Mouse (Mus musculus) G1E (cell line): ENCODE measurements around the gene Rapgef2. TPM values are rescaled to one million over a fixed set of nuclear protein-coding genes. Genes with fewer than 3 reads are reported as not detected.

ENCODE experiments used
- ATAC-seq: 2 replicates; pipeline ENCODE4 v1.8.0; 2016; ENCODE audit warnings: mild to moderate bottlenecking; ENCODE audit not compliant: insufficient number of reproducible peaks, poor library complexity, low FRiP score, severe bottlenecking; ENCODE audit errors: extremely low read depth
- DNase-seq: peaks from one replicate; pipeline ENCODE4 v3.0.0; 2012; ENCODE audit warnings: low spot score
- H3K27me3 ChIP-seq: 2 replicates; pipeline ENCODE4 v1.6.1; 2012; ENCODE audit warnings: mild to moderate bottlenecking, low read length, inconsistent platforms; ENCODE audit not compliant: insufficient read depth
- H3K36me3 ChIP-seq: replicated peaks from 2 replicates; pipeline ENCODE3; 2012; ENCODE audit warnings: mild to moderate bottlenecking, inconsistent platforms
- H3K4me1 ChIP-seq: 2 replicates; pipeline ENCODE4 v1.6.1; 2012; ENCODE audit warnings: low read depth, low read length, inconsistent platforms, mixed read lengths; ENCODE audit not compliant: insufficient read depth
- H3K4me3 ChIP-seq: 2 replicates; pipeline ENCODE4 v1.5.1; 2012; ENCODE audit warnings: low read depth, mild to moderate bottlenecking, inconsistent platforms, low read length, moderate library complexity, mixed read lengths
- H3K9me3 ChIP-seq: replicated peaks from 2 replicates; pipeline ENCODE4 v1.6.1; 2012; ENCODE audit warnings: inconsistent platforms
- CTCF ChIP-seq: IDR thresholded peaks from 2 replicates; pipeline ENCODE4 v1.5.1; 2012; ENCODE audit warnings: low read depth, low read length, inconsistent platforms, mixed read lengths
- GATA1 ChIP-seq: IDR thresholded peaks from 2 replicates; pipeline ENCODE4 v1.6.1; 2012; ENCODE audit warnings: borderline replicate concordance, low read length, inconsistent platforms, mixed read lengths
- GATA2 ChIP-seq: IDR thresholded peaks from 2 replicates; pipeline ENCODE4 v1.6.1; 2012; ENCODE audit warnings: low read depth, low read length, inconsistent platforms, borderline replicate concordance
- POLR2AphosphoS5 ChIP-seq: IDR thresholded peaks from 2 replicates; pipeline ENCODE4 v1.6.1; 2012; ENCODE audit warnings: low read depth, low read length, inconsistent platforms; ENCODE audit not compliant: insufficient replicate concordance
- TAL1 ChIP-seq: conservative IDR thresholded peaks from 2 replicates; pipeline ENCODE4 v1.6.1; 2012; ENCODE audit warnings: low read depth, low read length, inconsistent platforms, mixed read lengths
- polyA plus RNA-seq: library from polyadenylated mRNA; stranded (reverse); fragments of >175 nt; gene quantifications from 2 replicates; pipeline ENCODE4 v1.2.3, GENCODE M21; 2012
- total RNA-seq, 2 experiments: library from RNA; stranded (forward) in 1 of 2; stranded (reverse) in 1 of 2; fragments of 200-1000 nt in 1 of 2; fragments of >200 nt in 1 of 2; fragmentation: Nextera tagmentation in 1 of 2; gene quantifications; 2 replicates each; pipeline ENCODE4 v1.2.3; 2014 to 2017

Rapgef2 gene
- total and polyA plus RNA-seq, 3 experiments, result 2.9 to 22.1 (median 18.7) TPM

DNA sequence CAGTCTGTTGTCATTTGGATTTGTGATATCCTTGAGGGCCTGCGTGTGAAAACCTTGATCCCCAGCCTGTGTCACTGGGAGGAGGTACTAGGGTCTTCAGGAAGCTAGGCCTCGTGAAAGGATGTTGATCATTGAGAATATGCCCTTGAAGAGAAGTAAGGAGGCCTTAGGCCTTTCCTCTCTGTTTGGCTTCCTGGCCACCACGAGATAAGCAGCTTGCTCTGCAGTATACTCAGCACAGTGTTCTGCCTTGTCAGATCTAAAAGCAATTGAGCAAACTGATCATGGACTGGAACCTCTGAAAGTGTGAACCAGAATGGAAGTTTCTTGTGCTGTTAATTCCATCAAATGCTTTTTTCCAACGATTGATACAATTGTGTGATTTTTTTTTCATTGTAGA lies 255.5 kb downstream of the Rapgef2 start:
- H3K36me3 ChIP-seq, result no peaks in the 10 kb centered on the region
- peaks cover 40% of the 10 kb centered on the region for H3K4me1 ChIP-seq
- no peak for TF ChIP-seq GATA2
- TF ChIP-seq GATA1, result no peak
- no peak for TF ChIP-seq TAL1
- TF ChIP-seq POLR2AphosphoS5, result no peak
- TF ChIP-seq CTCF, result no peak
- ATAC-seq (0 out of 2 replicates have a peak, but pooled peaks have one; percentile 2), DNase-seq (no peak)
- no peak overlapping the region for H3K4me3 ChIP-seq
- H3K27me3 ChIP-seq, result no peaks in the 10 kb centered on the region
- peaks cover 11% of the 10 kb centered on the region for H3K9me3 ChIP-seq

DNA sequence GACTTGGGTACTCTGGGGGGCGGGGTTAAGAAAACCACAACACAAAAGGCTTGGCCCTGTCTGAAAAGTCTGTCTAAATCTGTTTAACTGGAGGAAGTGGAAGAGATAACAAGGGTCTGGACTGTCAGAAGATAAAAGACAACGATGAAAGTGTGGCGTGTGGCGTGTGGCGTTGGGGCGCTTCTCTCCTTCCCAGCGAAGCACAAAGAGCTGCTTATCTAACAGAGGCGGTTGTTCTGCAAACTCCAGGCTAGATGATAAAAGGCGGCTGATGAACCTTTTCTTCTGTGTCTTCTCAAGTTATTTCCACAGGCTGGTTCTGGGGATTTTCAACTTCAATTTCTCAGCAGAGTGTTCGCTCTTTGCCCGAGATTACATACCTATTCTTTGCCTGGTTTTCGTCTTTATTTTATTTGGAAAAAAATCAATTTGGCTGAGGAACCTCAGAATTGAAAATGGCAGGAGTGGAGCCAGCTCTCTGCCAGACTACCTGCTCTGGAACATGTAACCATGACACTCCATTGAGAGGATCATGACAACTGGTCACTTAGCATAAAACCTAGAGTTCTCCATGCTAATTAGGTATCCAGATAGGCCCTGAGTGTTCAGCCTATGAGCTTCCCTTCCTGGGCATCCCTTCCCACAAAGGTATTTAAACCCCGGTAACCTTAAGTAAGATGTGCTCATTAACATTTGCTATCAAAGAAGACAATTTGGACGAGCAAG lies 258.0 kb downstream of the Rapgef2 start:
- Histone ChIP-seq H3K27me3 (peaks cover 3% of the 10 kb centered on the region; the same call in 1 of the 2 replicates), H3K4me1 (peaks cover 52% of the 10 kb centered on the region), H3K9me3 (peaks cover 9% of the 10 kb centered on the region), H3K36me3 (no peaks in the 10 kb centered on the region), H3K4me3 (peak overlapping the region; percentile 56; the same call in 1 of the 2 replicates)
- DNase-seq, result peak; percentile 35
- peak; percentile 95 for ATAC-seq
- TF ChIP-seq TAL1, result peak; percentile 76
- TF ChIP-seq POLR2AphosphoS5, result no peak

DNA sequence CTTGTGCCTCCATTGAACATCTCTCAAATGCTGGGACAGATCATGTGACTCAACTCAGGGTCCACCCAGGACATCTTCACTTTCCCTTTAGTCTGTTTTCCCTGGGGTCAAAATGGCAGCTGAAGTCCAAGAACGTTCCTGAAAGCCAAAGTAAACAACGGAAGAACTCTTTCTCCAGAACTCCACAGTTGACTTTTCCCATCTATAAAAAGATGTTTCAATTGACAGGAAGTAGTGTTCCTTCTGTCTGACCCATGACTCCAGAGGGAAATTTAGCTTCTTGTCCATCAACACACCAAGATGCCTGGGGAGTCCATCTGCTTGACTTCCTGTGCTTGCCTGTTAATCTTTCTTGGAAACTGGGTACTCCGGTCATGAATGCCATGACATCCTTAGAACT lies 260.3 kb downstream of the Rapgef2 start:
- no peak for DNase-seq
- H3K27me3 ChIP-seq, result peaks cover 3% of the 10 kb centered on the region; the same call in 1 of the 2 replicates
- H3K4me1 ChIP-seq, result peaks cover 63% of the 10 kb centered on the region

DNA sequence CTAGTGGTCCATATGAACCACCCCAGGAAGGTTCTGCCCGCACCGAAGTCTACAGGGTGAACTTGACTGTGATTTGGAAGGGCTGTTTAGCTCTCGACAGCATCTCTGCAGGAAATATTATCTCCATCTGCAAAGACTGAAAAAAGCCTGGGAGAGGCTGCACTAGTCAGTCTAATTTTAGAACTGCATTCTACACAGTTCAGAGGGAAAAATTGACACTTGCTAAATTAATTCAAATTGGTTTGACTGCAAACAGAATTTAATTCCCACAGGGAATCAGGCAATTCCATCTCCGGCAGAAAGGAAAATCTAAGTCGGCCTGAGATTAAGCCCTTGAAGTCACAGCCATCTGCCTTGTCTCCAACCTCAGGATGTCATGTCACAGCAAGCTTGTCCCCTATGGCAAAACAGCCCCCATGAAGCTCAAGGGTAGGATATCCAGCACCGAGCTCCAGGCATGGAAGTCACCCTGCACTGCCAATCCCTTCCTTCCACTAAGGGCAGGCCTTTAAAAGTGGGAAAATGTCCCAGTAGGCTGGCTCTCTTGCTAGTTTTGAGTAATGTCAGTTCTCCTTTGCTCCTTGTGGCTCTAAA lies 262.5 kb downstream of the Rapgef2 start:
- no peak for ATAC-seq
- Histone ChIP-seq H3K4me1 (peaks cover 46% of the 10 kb centered on the region), H3K27me3 (peaks cover 3% of the 10 kb centered on the region; the same call in 1 of the 2 replicates), H3K36me3 (no peaks in the 10 kb centered on the region), H3K9me3 (peaks cover under 1% of the 10 kb centered on the region), H3K4me3 (no peak overlapping the region)
- no peak for TF ChIP-seq GATA1
- no peak for TF ChIP-seq POLR2AphosphoS5
- no peak for TF ChIP-seq GATA2
- TF ChIP-seq CTCF, result no peak
- TF ChIP-seq TAL1, result no peak
- DNase-seq, result no peak

More for the DNA sequence above, 260.3 kb downstream of the Rapgef2 start:
- Histone ChIP-seq H3K4me3 (no peak overlapping the region), H3K36me3 (no peaks in the 10 kb centered on the region), H3K9me3 (peaks cover 3% of the 10 kb centered on the region; the same call in 1 of the 2 replicates)
- ATAC-seq, result no peak
- TF ChIP-seq GATA1, result no peak
- no peak for TF ChIP-seq POLR2AphosphoS5
- no peak for TF ChIP-seq GATA2
- TF ChIP-seq CTCF, result no peak
- no peak for TF ChIP-seq TAL1

GRCm38 (mm10) chr3:79022690-79023089 lies 263.6 kb downstream of the Rapgef2 start:
- Histone ChIP-seq H3K4me3 (no peak overlapping the region), H3K4me1 (peaks cover 48% of the 10 kb centered on the region)

DNA sequence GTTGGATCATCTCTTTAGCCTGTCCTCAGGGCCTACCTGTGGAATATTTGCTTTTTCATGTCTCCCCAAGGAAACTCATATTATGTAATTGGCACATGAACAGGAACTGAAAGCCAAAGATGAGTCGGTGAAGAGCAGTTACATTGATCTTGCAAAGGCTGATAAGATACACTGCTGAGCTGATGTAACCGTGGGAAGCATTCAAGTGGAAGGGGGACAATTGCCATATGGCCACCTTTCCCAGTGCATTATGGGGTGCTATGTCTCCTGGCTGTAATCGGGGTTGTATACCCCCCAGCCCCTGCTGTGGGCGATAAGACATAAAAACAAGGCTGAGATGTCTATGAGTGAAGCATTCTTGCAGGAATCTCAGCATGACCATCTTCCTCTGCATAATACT lies 268.9 kb downstream of the Rapgef2 start:
- DNase-seq (no peak), ATAC-seq (peak; percentile 90)
- Histone ChIP-seq H3K36me3 (no peaks in the 10 kb centered on the region), H3K9me3 (peaks cover 11% of the 10 kb centered on the region), H3K27me3 (no peaks in the 10 kb centered on the region), H3K4me3 (peak overlapping the region; percentile 41; the same call in 1 of the 2 replicates), H3K4me1 (peaks cover 30% of the 10 kb centered on the region)
- TF ChIP-seq TAL1 (peak; percentile 69), GATA2 (no peak)

More at GRCm38 (mm10) chr3:79022690-79023089, 263.6 kb downstream of the Rapgef2 start:
- DNase-seq (no peak), ATAC-seq (no peak)
- no peak for TF ChIP-seq CTCF
- no peak for TF ChIP-seq TAL1
- Histone ChIP-seq H3K9me3 (peaks cover 6% of the 10 kb centered on the region), H3K27me3 (peaks cover 3% of the 10 kb centered on the region; the same call in 1 of the 2 replicates), H3K36me3 (no peaks in the 10 kb centered on the region)

GRCm38 (mm10) chr3:79016830-79017229 lies 269.5 kb downstream of the Rapgef2 start:
- DNase-seq, result no peak
- Histone ChIP-seq H3K27me3 (no peaks in the 10 kb centered on the region), H3K4me3 (peak overlapping the region; percentile 41; the same call in 1 of the 2 replicates), H3K36me3 (no peaks in the 10 kb centered on the region), H3K4me1 (peaks cover 27% of the 10 kb centered on the region), H3K9me3 (peaks cover 11% of the 10 kb centered on the region)
- no peak for ATAC-seq
- TF ChIP-seq GATA2 (no peak), GATA1 (no peak), POLR2AphosphoS5 (no peak), CTCF (no peak), TAL1 (no peak)
